Mouse (Mus musculus) liver, embryonic 14.5 days (tissue): ENCODE data around the gene Tgm7.

Source experiments
- CTCF ChIP-seq: IDR thresholded peaks from 2 replicates; pipeline ENCODE4 v1.5.1; 2016; ENCODE audit warnings: antibody characterized with exemption, low read depth, control low read depth
- EP300 ChIP-seq: IDR thresholded peaks from 2 replicates; pipeline ENCODE4 v1.6.1; 2016; ENCODE audit warnings: antibody characterized with exemption, low read depth

- TF ChIP-seq CTCF (no peak), EP300 (no peak)
Measured at GRCm38 (mm10) chr2:121074747-121075146, 34.8 kb downstream of the Tgm7 start.
